Mouse (Mus musculus) intestine, embryonic 15.5 days (tissue): ENCODE data around the gene Plpp3. TPM values are rescaled to one million over a fixed set of nuclear protein-coding genes. Genes with fewer than 3 reads are reported as not detected.
A peak's percentile ranks its signal among the peaks of the same experiment; 100 is the strongest.
"Not testable (repeated sequence)": the region's sequence is repeated elsewhere in the genome, so short reads cannot be mapped to it uniquely, and the experiment has no call there.

Source experiments
- ATAC-seq: fragments of 200-750 bp; cut with Nextera tagmentation; 2 replicates; pipeline ENCODE4 v1.8.0; 2017; ENCODE audit warnings: moderate TSS enrichment, moderate library complexity
- H3K27ac ChIP-seq: fragments of 300-500 bp; sonication (generic); 2 replicates; pipeline ENCODE4 v1.5.1; 2015; ENCODE audit warnings: mild to moderate bottlenecking, inconsistent platforms
- H3K27me3 ChIP-seq: fragments of 300-500 bp; sonication (generic); replicated peaks from 2 replicates; pipeline ENCODE4 v1.6.1; 2015; ENCODE audit warnings: inconsistent platforms
- H3K36me3 ChIP-seq: fragments of 300-500 bp; sonication (generic); 2 replicates; pipeline ENCODE4 v1.6.1; 2015; ENCODE audit warnings: inconsistent platforms
- H3K4me1 ChIP-seq: fragments of 300-500 bp; sonication (generic); replicated peaks from 2 replicates; pipeline ENCODE4 v1.6.1; 2015; ENCODE audit warnings: inconsistent platforms
- H3K4me2 ChIP-seq: fragments of 300-500 bp; sonication (generic); replicated peaks from 2 replicates; pipeline ENCODE4 v1.6.1; 2015; ENCODE audit warnings: mild to moderate bottlenecking, inconsistent platforms
- H3K4me3 ChIP-seq: fragments of 300-500 bp; sonication (generic); replicated peaks from 2 replicates; pipeline ENCODE4 v1.5.1; 2015; ENCODE audit warnings: inconsistent platforms
- H3K9ac ChIP-seq: fragments of 300-500 bp; sonication (generic); 2 replicates; pipeline ENCODE4 v1.6.1; 2015; ENCODE audit warnings: inconsistent platforms
- H3K9me3 ChIP-seq: fragments of 300-500 bp; sonication (generic); 2 replicates; pipeline ENCODE4 v1.6.1; 2016; ENCODE audit warnings: inconsistent platforms
- WGBS: fragments of 180-500 bp; shearing (Covaris S2); methylation state at CpG from one replicate; pipeline ENCODE4 v1.1.7; 2015; 5-methylcytosine and 5-hydroxymethylcytosine counted together
- polyA plus RNA-seq: library from polyadenylated mRNA; unstranded; fragments of >200 nt; fragmentation: Nextera tagmentation; extraction: Ambion mirVana; gene quantifications from 2 replicates; pipeline ENCODE4 v1.2.1, GENCODE M21; 2015

Gene Plpp3
- polyA plus RNA-seq, 1 experiment from 2014 or later: 41.2 TPM

GRCm38 (mm10) chr4:105255185-105255584 is 98.0 kb downstream of the Plpp3 start:
- 71% methylated on average over 3 of the region's 3 CpGs for WGBS
- peak; percentile 89 for ATAC-seq
- H3K36me3 ChIP-seq: no peaks in the 10 kb centered on the region
- H3K27me3 ChIP-seq: no peaks in the 10 kb centered on the region
- no peak overlapping the region for H3K4me2 ChIP-seq
- H3K4me1 ChIP-seq: peaks cover 4% of the 10 kb centered on the region; the same call in 1 of the 2 replicates
- H3K9me3 ChIP-seq: no peaks in the 10 kb centered on the region
- H3K27ac ChIP-seq: no peak overlapping the region
- no peak overlapping the region for H3K4me3 ChIP-seq
- no peak overlapping the region for H3K9ac ChIP-seq

GRCm38 (mm10) chr4:105257667-105258560 is 100.8 kb downstream of the Plpp3 start:
- Histone ChIP-seq H3K27ac (no peak overlapping the region), H3K9ac (no peak overlapping the region), H3K4me3 (no peak overlapping the region), H3K4me2 (no peak overlapping the region), H3K4me1 (0 out of 2 replicates have a peak, but pooled peaks cover 2% of the 10 kb centered on the region), H3K9me3 (no peaks in the 10 kb centered on the region), H3K27me3 (no peaks in the 10 kb centered on the region), H3K36me3 (no peaks in the 10 kb centered on the region)
- 73% methylated on average over 11 of the region's 11 CpGs for WGBS
- ATAC-seq: no peak

- H3K36me3 ChIP-seq: no peaks in the 10 kb centered on the region
- ATAC-seq: no peak
- H3K9me3 ChIP-seq: no peaks in the 10 kb centered on the region
- H3K4me2 ChIP-seq: no peak overlapping the region
- H3K27me3 ChIP-seq: no peaks in the 10 kb centered on the region
- H3K4me3 ChIP-seq: no peak overlapping the region
- 0 out of 2 replicates have a peak, but pooled peaks cover 2% of the 10 kb centered on the region for H3K4me1 ChIP-seq
- no peak overlapping the region for H3K27ac ChIP-seq
- 39% methylated on average over 2 of the region's 2 CpGs for WGBS
- no peak overlapping the region for H3K9ac ChIP-seq
Measured at GRCm38 (mm10) chr4:105260385-105260784, 103.2 kb downstream of the Plpp3 start.

GRCm38 (mm10) chr4:105260893-105261769 is 104.0 kb downstream of the Plpp3 start:
- Histone ChIP-seq H3K27ac (no peak overlapping the region), H3K9ac (no peak overlapping the region), H3K4me2 (no peak overlapping the region), H3K4me3 (no peak overlapping the region), H3K9me3 (no peaks in the 10 kb centered on the region), H3K27me3 (no peaks in the 10 kb centered on the region), H3K36me3 (no peaks in the 10 kb centered on the region), H3K4me1 (0 out of 2 replicates have a peak, but pooled peaks cover 2% of the 10 kb centered on the region)
- ATAC-seq: peak; percentile 73
- 59% methylated on average over 9 of the region's 9 CpGs for WGBS

- Histone ChIP-seq H3K4me1 (0 out of 2 replicates have a peak, but pooled peaks cover 2% of the 10 kb centered on the region), H3K36me3 (no peaks in the 10 kb centered on the region), H3K27ac (no peak overlapping the region), H3K27me3 (no peaks in the 10 kb centered on the region), H3K9me3 (no peaks in the 10 kb centered on the region), H3K9ac (no peak overlapping the region), H3K4me2 (no peak overlapping the region), H3K4me3 (no peak overlapping the region)
- 83% methylated on average over 12 of the region's 12 CpGs for WGBS
- ATAC-seq: no peak
Measured at GRCm38 (mm10) chr4:105262358-105262757, 105.2 kb downstream of the Plpp3 start.

GRCm38 (mm10) chr4:105263600-105263999 is 106.5 kb downstream of the Plpp3 start:
- Histone ChIP-seq H3K27ac (no peak overlapping the region), H3K9me3 (no peaks in the 10 kb centered on the region), H3K36me3 (no peaks in the 10 kb centered on the region), H3K4me2 (no peak overlapping the region), H3K4me3 (no peak overlapping the region), H3K4me1 (0 out of 2 replicates have a peak, but pooled peaks cover 2% of the 10 kb centered on the region), H3K27me3 (no peaks in the 10 kb centered on the region), H3K9ac (no peak overlapping the region)
- WGBS: 91% methylated on average over 8 of the region's 8 CpGs
- no peak for ATAC-seq

- no peak overlapping the region for H3K9ac ChIP-seq
- 0 out of 2 replicates have a peak, but pooled peaks cover 2% of the 10 kb centered on the region for H3K4me1 ChIP-seq
- H3K27ac ChIP-seq: no peak overlapping the region
- no peaks in the 10 kb centered on the region for H3K27me3 ChIP-seq
- no peaks in the 10 kb centered on the region for H3K36me3 ChIP-seq
- ATAC-seq: no peak
- H3K4me2 ChIP-seq: no peak overlapping the region
- no peaks in the 10 kb centered on the region for H3K9me3 ChIP-seq
- 86% methylated on average over 8 of the region's 8 CpGs for WGBS
- H3K4me3 ChIP-seq: no peak overlapping the region
Measured at GRCm38 (mm10) chr4:105265041-105265440, 107.9 kb downstream of the Plpp3 start.

GRCm38 (mm10) chr4:105265678-105266077 is 108.5 kb downstream of the Plpp3 start:
- WGBS: 80% methylated on average over 4 of the region's 4 CpGs
- no peaks in the 10 kb centered on the region for H3K9me3 ChIP-seq
- no peak overlapping the region for H3K4me2 ChIP-seq
- H3K36me3 ChIP-seq: no peaks in the 10 kb centered on the region
- no peaks in the 10 kb centered on the region for H3K27me3 ChIP-seq
- 0 out of 2 replicates have a peak, but pooled peaks cover 2% of the 10 kb centered on the region for H3K4me1 ChIP-seq
- H3K4me3 ChIP-seq: no peak overlapping the region
- no peak for ATAC-seq
- H3K27ac ChIP-seq: no peak overlapping the region
- H3K9ac ChIP-seq: no peak overlapping the region

GRCm38 (mm10) chr4:105268202-105268730 is 111.1 kb downstream of the Plpp3 start:
- Histone ChIP-seq H3K27me3 (no peaks in the 10 kb centered on the region), H3K4me1 (no peaks in the 10 kb centered on the region), H3K36me3 (no peaks in the 10 kb centered on the region), H3K4me2 (no peak overlapping the region), H3K9ac (no peak overlapping the region), H3K27ac (no peak overlapping the region), H3K9me3 (no peaks in the 10 kb centered on the region), H3K4me3 (no peak overlapping the region)
- WGBS: 49% methylated on average over 6 of the region's 6 CpGs
- peak; percentile 82 for ATAC-seq

- H3K27ac ChIP-seq, H3K9me3 ChIP-seq, H3K4me3 ChIP-seq, H3K36me3 ChIP-seq, H3K4me1 ChIP-seq, H3K4me2 ChIP-seq, ATAC-seq, H3K9ac ChIP-seq, H3K27me3 ChIP-seq: not testable (repeated sequence)
- WGBS: 96% methylated on average over 6 of the region's 7 CpGs
Measured at GRCm38 (mm10) chr4:105269398-105269797, 112.3 kb downstream of the Plpp3 start.

- H3K27ac ChIP-seq: no peak overlapping the region
- no peak overlapping the region for H3K4me3 ChIP-seq
- no peak overlapping the region for H3K4me2 ChIP-seq
- H3K9me3 ChIP-seq: no peaks in the 10 kb centered on the region
- peaks cover 7% of the 10 kb centered on the region for H3K4me1 ChIP-seq
- ATAC-seq: no peak
- no peak overlapping the region for H3K9ac ChIP-seq
- H3K27me3 ChIP-seq: no peaks in the 10 kb centered on the region
- 79% methylated on average over 6 of the region's 6 CpGs for WGBS
- no peaks in the 10 kb centered on the region for H3K36me3 ChIP-seq
Measured at GRCm38 (mm10) chr4:105271166-105271565, 114.0 kb downstream of the Plpp3 start.

GRCm38 (mm10) chr4:105273034-105273433 is 115.9 kb downstream of the Plpp3 start:
- 69% methylated on average over 2 of the region's 2 CpGs for WGBS
- no peak overlapping the region for H3K9ac ChIP-seq

More at GRCm38 (mm10) chr4:105273034-105273433, 115.9 kb downstream of the Plpp3 start:
- Histone ChIP-seq H3K9me3 (no peaks in the 10 kb centered on the region), H3K27ac (no peak overlapping the region), H3K36me3 (no peaks in the 10 kb centered on the region), H3K4me2 (no peak overlapping the region), H3K27me3 (no peaks in the 10 kb centered on the region), H3K4me1 (peaks cover 7% of the 10 kb centered on the region), H3K4me3 (no peak overlapping the region)
- ATAC-seq: no peak
